Mouse (Mus musculus): ENCODE data around the gene Sgf29.

GRCm38 (mm10) chr7:126707442-126708174 is 58.5 kb downstream of the Sgf29 start, which contains the start of gene Coro1a:
- TF ChIP-seq CTCF (IDR thresholded peaks at IDR 0.05; ENCODE audit: low read depth, low read length) (no peak), POLR2A (IDR thresholded peaks at IDR 0.05; ENCODE audit: borderline replicate concordance, low read depth, low read length) (no peak)

Data from bone marrow macrophage, adult 2 months (primary cell).